In the genomic region with DNA sequence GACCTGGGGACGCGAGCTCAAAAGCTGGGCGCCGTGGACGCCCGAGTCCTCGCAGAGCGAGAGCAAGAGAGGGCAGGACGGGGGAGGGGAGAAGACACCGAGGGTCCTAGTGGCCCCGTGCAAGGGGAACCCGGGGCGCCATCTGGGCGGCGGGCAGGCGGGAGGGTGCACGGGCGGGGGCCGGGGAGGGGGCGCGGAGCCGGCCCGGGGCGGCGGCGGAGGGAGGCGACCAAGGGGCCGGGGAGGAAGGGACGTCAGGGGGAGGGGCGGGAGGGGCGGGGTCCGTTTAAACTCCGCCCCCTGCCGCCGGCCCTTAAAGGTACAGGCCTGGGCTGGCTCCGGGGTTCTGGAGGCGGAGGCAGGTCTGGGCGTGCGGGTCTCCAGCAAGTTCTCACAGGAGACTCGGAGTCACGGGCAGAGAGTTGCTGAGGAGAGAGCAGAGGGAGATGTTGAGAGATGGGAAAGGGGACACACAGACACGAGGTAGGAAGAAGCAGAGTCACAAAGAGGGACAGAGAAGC, we compare ENCODE assay signal across 8 mouse cellular contexts. TPM values are rescaled to one million over a fixed set of nuclear protein-coding genes. Genes with fewer than 3 reads are reported as not detected.
A peak's percentile ranks its signal among the peaks of the same experiment; 100 is the strongest.
DNase-seq lines count a peak whose midpoint lies in the region; ATAC-seq and TF ChIP-seq lines count a peak whose summit lies in the region.

Mark4 (minus strand) TSS at position 231 of the 521 bp plus-strand sequence.

- ATAC-seq in forebrain, embryonic 12.5 days (ENCODE audit: low FRiP score): peak; percentile 89
- ATAC-seq in heart, embryonic 16.5 days (replicated peaks; ENCODE audit: extremely low read depth, insufficient read depth, low FRiP score): peak; percentile 90
- peak; percentile 85 for ATAC-seq in liver, postnatal 0 days
- peak; percentile 88 for ATAC-seq in neural tube, embryonic 14.5 days (ENCODE audit: low read depth)

- H3K9ac ChIP-seq in CH12.LX (ENCODE audit: insufficient read depth, low read depth): peak within 1 kb of the TSS; percentile 89
- peak within 1 kb of the TSS; percentile 93 for H3K9ac ChIP-seq in forebrain, embryonic 12.5 days
- peak within 1 kb of the TSS; percentile 90 for H3K9ac ChIP-seq in heart, embryonic 16.5 days (ENCODE audit: low read length)
- H3K9ac ChIP-seq in liver, postnatal 0 days (replicated peaks): peak within 1 kb of the TSS; percentile 87
- peak within 1 kb of the TSS; percentile 83 for H3K9ac ChIP-seq in neural tube, embryonic 14.5 days (replicated peaks; ENCODE audit: low read depth, low read length)

- no peak for TF ChIP-seq RAD21 in CH12.LX (IDR thresholded peaks at IDR 0.05; ENCODE audit: low read depth, low read length)

- peak within 1 kb of the TSS; percentile 97 for H3K4me2 ChIP-seq in CH12.LX (ENCODE audit: insufficient read depth, low read depth, poor library complexity, severe bottlenecking)
- peak within 1 kb of the TSS; percentile 98 for H3K4me2 ChIP-seq in forebrain, embryonic 12.5 days
- H3K4me2 ChIP-seq in heart, embryonic 16.5 days (ENCODE audit: low read depth, low read length): peak within 1 kb of the TSS; percentile 96
- peak within 1 kb of the TSS; percentile 93 for H3K4me2 ChIP-seq in liver, postnatal 0 days (ENCODE audit: low read depth, low read length)
- peak within 1 kb of the TSS; percentile 99 for H3K4me2 ChIP-seq in neural tube, embryonic 14.5 days (ENCODE audit: low read depth, low read length)

- H3K79me2 ChIP-seq in CH12.LX (replicated peaks; ENCODE audit: control insufficient read depth, extremely low read depth, insufficient read depth, poor library complexity, severe bottlenecking): peaks cover 4% of the 10 kb centered on the region; the same call in 1 of the 2 replicates

- peak within 1 kb of the TSS; percentile 71 to 88 (median 78) for H3K4me3 ChIP-seq in CH12.LX (replicated peaks in 1 of 3; ENCODE audit: low read depth in 2 of 3, low read length in 2 of 3, poor library complexity in 1 of 3)
- peak within 1 kb of the TSS; percentile 96 for H3K4me3 ChIP-seq in forebrain, embryonic 12.5 days (replicated peaks)
- peak within 1 kb of the TSS; percentile 86 for H3K4me3 ChIP-seq in heart, embryonic 16.5 days (ENCODE audit: low read length)
- H3K4me3 ChIP-seq in liver, postnatal 0 days (ENCODE audit: low read depth, low read length): peak within 1 kb of the TSS; percentile 95
- H3K4me3 ChIP-seq in neural tube, embryonic 14.5 days (ENCODE audit: low read depth, low read length): peak within 1 kb of the TSS; percentile 81

- H3K27me3 ChIP-seq in CH12.LX (replicated peaks): peaks cover 14% of the 10 kb centered on the region
- H3K27me3 ChIP-seq in forebrain, embryonic 12.5 days: peaks cover 20% of the 10 kb centered on the region
- no peaks in the 10 kb centered on the region for H3K27me3 ChIP-seq in heart, embryonic 16.5 days (ENCODE audit: control insufficient read depth, insufficient read depth, low read length)
- no peaks in the 10 kb centered on the region for H3K27me3 ChIP-seq in liver, postnatal 0 days (ENCODE audit: insufficient read depth, low read length)
- no peaks in the 10 kb centered on the region for H3K27me3 ChIP-seq in neural tube, embryonic 14.5 days (ENCODE audit: control insufficient read depth, insufficient read depth, low read length)

- H3K36me3 ChIP-seq in CH12.LX (replicated peaks in 1 of 2; ENCODE audit: control insufficient read depth in 1 of 2, insufficient read depth in 1 of 2, low read length in 1 of 2): peaks cover 0 to 22% of the 10 kb centered on the region in 2 experiments
- H3K36me3 ChIP-seq in forebrain, embryonic 12.5 days (replicated peaks): peaks cover 9% of the 10 kb centered on the region
- no peaks in the 10 kb centered on the region for H3K36me3 ChIP-seq in heart, embryonic 16.5 days (ENCODE audit: control insufficient read depth, insufficient read depth)
- H3K36me3 ChIP-seq in liver, postnatal 0 days (replicated peaks; ENCODE audit: insufficient read depth, low read length): no peaks in the 10 kb centered on the region
- H3K36me3 ChIP-seq in neural tube, embryonic 14.5 days (ENCODE audit: control insufficient read depth, insufficient read depth, low read length): peaks cover 3% of the 10 kb centered on the region; the same call in 1 of the 2 replicates

- 2% methylated on average over 37 of the region's 42 CpGs for WGBS in forebrain, embryonic 12.5 days
- 3% methylated on average over 24 of the region's 42 CpGs for WGBS in heart, embryonic 16.5 days
- WGBS in liver, postnatal 0 days (ENCODE audit: insufficient replicate concordance): 2% methylated on average over 19 of the region's 42 CpGs
- WGBS in neural tube, embryonic 14.5 days: 1% methylated on average over 18 of the region's 42 CpGs

- in situ Hi-C loops in CH12.LX (cut with MboI; ENCODE audit: low pct_ligation_motif_present, low pct_unique_long_range_greater_than_20kb, low sequenced_read_pairs): no loop called here

- peaks cover 5 to 27% of the 10 kb centered on the region in 2 experiments for H3K4me1 ChIP-seq in CH12.LX (ENCODE audit: control insufficient read depth in 1 of 2, insufficient read depth in 2 of 2)
- peaks cover 31% of the 10 kb centered on the region for H3K4me1 ChIP-seq in forebrain, embryonic 12.5 days
- peaks cover 24% of the 10 kb centered on the region for H3K4me1 ChIP-seq in heart, embryonic 16.5 days (ENCODE audit: control insufficient read depth, insufficient read depth, low read length)
- peaks cover 15% of the 10 kb centered on the region for H3K4me1 ChIP-seq in liver, postnatal 0 days (ENCODE audit: insufficient read depth)
- H3K4me1 ChIP-seq in neural tube, embryonic 14.5 days (ENCODE audit: control insufficient read depth, insufficient read depth, low read length): peaks cover 18% of the 10 kb centered on the region

- TF ChIP-seq POLR2A in CH12.LX (IDR thresholded peaks at IDR 0.05; ENCODE audit: low read depth, low read length): peak; percentile 79

- H3K9me3 ChIP-seq in CH12.LX (replicated peaks; ENCODE audit: low read length): no peaks in the 10 kb centered on the region
- no peaks in the 10 kb centered on the region for H3K9me3 ChIP-seq in forebrain, embryonic 12.5 days
- H3K9me3 ChIP-seq in heart, embryonic 16.5 days (replicated peaks; ENCODE audit: control insufficient read depth, low read length): no peaks in the 10 kb centered on the region
- H3K9me3 ChIP-seq in liver, postnatal 0 days (ENCODE audit: low read length): no peaks in the 10 kb centered on the region
- no peaks in the 10 kb centered on the region for H3K9me3 ChIP-seq in neural tube, embryonic 14.5 days (ENCODE audit: control insufficient read depth, low read length)

- dilution Hi-C loops in CH12.LX (cut with MboI; ENCODE audit: extremely low pct_ligation_motif_present, extremely low pct_unique_long_range_greater_than_20kb, low sequenced_read_pairs): no loop called here

- TF ChIP-seq CTCF in CH12.LX (conservative IDR thresholded peaks at IDR 0.05 in 1 of 2, IDR thresholded peaks at IDR 0.05 in 1 of 2; ENCODE audit: low read depth in 2 of 2, low read length in 2 of 2): no peak
- no peak for TF ChIP-seq CTCF in liver, postnatal 0 days (IDR thresholded peaks at IDR 0.05; ENCODE audit: low read depth)

- DNase-seq in CH12.LX (ENCODE audit: extremely low read depth): peak; percentile 69
- peak; percentile 62 for DNase-seq in c-Kit-positive CD71-positive TER-119-negative erythroid progenitor cells, embryonic 14.5 days (ENCODE audit: low read depth)
- peak; percentile 81 to 88 for DNase-seq in kidney, postnatal 36 days
- peak; percentile 89 for DNase-seq in liver, postnatal 0 days
- peak; percentile 88 for DNase-seq in testis, postnatal 10 days (ENCODE audit: low spot score)

- H3K27ac ChIP-seq in CH12.LX (ENCODE audit: insufficient read depth, low read depth): no peak within 1 kb of the TSS
- H3K27ac ChIP-seq in forebrain, embryonic 12.5 days: peak within 1 kb of the TSS; percentile 80
- H3K27ac ChIP-seq in heart, embryonic 16.5 days (ENCODE audit: low read length): peak within 1 kb of the TSS; percentile 81
- peak within 1 kb of the TSS; percentile 74 for H3K27ac ChIP-seq in liver, postnatal 0 days (ENCODE audit: low read depth)
- peak within 1 kb of the TSS; percentile 69 for H3K27ac ChIP-seq in neural tube, embryonic 14.5 days (ENCODE audit: low read depth, low read length)

- TF ChIP-seq EP300 in CH12.LX (IDR thresholded peaks at IDR 0.05; ENCODE audit: low read length): no peak
- TF ChIP-seq EP300 in liver, postnatal 0 days (IDR thresholded peaks at IDR 0.05; ENCODE audit: low read depth): no peak

TF ChIP-seq in CH12.LX, 34 proteins besides CTCF, POLR2A, EP300 and RAD21:
- TF ChIP-seq MXI1 (IDR thresholded peaks at IDR 0.05; ENCODE audit: low read depth, low read length): peak; percentile 30; the same call in 1 of the 2 replicates
- TF ChIP-seq NELFE (IDR thresholded peaks at IDR 0.05; ENCODE audit: low read depth, low read length): 0 out of 2 replicates have a peak, but pooled peaks have one; percentile 53
- 0 out of 2 replicates have a peak, but pooled peaks have one; percentile 12 for TF ChIP-seq TCF12 (IDR thresholded peaks at IDR 0.05; ENCODE audit: low read depth, low read length)
- TF ChIP-seq IRF4 (IDR thresholded peaks at IDR 0.05; ENCODE audit: low read depth, low read length): no peak
- TF ChIP-seq ZMIZ1 (IDR thresholded peaks at IDR 0.05; ENCODE audit: low read depth, low read length): peak; percentile 57; the same call in 1 of the 2 replicates

RNA-seq across cellular contexts. Expression of gene Mark4, which starts in this region (rescaled TPM):
- total RNA-seq in CH12.LX (2012; rRNA removed) (5.2 and 7.3 TPM in 2 replicates), CH12.LX (2014; rRNA removed) (1.7 and 1.9 TPM in 2 replicates)
- 9.6 and 11.9 TPM in 2 replicates for polyA plus RNA-seq in CH12.LX (2012; ENCODE audit: insufficient read length, low read depth)
- polyA plus RNA-seq in forebrain, embryonic 12.5 days (2016; fragmentation: Nextera tagmentation; extraction: Ambion mirVana): 14.0 and 14.3 TPM in 2 replicates
- 4.5 and 6.2 TPM in 2 replicates for polyA plus RNA-seq in heart, embryonic 16.5 days (2015; fragmentation: Nextera tagmentation; extraction: Ambion mirVana)
- polyA plus RNA-seq in liver, postnatal 0 days (2015; fragmentation: Nextera tagmentation; extraction: Ambion mirVana): 1.8 and 2.0 TPM in 2 replicates
- polyA plus RNA-seq in neural tube, embryonic 14.5 days (2014; fragmentation: Nextera tagmentation; extraction: Ambion mirVana): 17.0 and 19.2 TPM in 2 replicates
